Mouse (Mus musculus): ENCODE results near the gene Cenpp. TPM values are rescaled to one million over a fixed set of nuclear protein-coding genes. Genes with fewer than 3 reads are reported as not detected.

Cenpp gene
- total RNA-seq, 2 experiments from 2014 or later, result 8.8 to 9.8 TPM

DNA sequence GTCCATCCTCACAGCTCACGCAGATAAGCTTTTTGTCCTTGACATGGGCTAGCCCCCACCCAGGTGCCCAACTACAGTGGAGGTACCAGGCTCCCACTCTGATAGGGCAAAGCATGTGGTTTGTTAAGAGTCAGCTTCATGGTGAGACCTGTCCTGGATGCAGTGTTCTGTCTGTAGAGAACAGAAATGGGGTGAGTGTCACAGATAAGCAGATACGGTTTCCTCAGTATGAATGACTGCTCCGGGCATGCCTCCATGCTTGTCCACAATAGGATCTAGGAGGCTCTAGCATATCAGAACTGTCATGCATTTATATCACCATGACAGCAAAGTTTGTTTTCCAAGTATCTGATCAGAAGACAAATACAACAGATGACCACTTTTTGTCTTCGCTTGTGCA is 186.7 kb downstream of the Cenpp start:
- no peak for DNase-seq (ENCODE audit: low spot score in 2 of 2)

- DNase-seq (ENCODE audit: low spot score in 2 of 2), result no peak
These were observed 189.7 kb downstream of the Cenpp start for GRCm38 (mm10) chr13:49462921-49463320.

DNA sequence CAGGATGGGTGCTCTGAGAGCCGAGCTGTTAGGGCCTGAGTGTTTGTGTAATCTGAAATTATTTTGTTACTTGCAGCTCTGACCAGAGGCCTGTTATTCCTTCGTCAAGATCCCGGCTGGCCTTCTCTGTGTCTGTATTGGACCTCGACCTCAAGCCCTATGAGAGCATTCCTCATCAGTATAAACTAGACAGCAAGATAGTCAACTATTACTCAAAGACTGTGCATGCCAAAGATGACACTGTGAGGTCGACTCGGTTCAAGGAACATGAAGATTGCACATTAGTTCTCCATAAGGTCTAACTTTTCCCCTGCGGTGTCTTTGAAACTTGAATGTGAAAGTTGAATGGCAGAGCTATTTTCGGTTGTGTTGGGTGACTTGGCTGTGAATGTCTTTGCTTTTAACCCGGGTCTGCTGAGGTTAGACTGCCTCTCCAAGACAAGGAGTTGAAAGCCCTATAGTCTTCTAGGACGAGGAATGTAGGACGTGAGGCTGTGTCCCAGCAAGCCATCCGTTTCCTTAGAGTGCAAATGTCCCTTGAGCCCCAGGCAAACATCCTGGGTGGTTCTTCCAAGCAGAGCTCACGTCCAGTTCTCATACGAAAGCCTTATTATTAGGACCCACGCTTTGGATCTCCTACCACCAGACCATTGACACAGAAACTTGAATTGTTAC is 191.0 kb downstream of the Cenpp start:
- no peak for DNase-seq (ENCODE audit: low spot score in 2 of 2)

DNA sequence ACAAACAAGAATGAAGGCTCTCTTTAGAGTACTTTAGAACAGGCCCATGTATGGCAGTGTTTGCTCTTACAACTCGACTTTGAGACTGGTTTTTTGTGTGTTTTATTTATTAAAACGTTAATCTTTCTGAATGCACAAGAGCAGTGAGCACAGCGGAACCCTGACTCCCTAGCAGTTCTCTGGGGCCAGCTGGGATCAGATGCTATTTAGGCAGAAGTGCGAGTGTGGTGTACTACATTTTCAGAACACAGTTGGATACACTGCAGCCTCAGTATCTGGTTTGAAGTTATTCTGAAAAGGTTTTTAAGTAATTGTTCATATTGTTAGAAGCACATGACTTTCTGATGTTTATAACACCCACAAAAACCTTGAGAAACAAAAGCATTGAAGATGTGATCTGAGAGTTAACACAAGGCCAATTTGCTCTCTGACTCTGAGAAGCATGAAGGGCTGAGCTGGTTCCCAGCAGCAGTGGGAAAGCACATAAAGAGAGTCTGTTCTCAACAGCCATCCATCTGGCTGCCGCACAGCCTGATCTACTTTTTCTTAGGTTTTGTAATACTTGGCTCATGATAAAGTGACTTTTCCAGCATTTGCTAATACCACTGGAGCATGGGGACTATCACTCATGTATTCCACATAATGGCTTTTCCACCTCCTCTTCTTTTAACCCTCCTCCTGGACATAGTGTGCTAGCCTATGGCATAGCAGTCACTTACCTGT is 191.7 kb downstream of the Cenpp start:
- no peak for DNase-seq (ENCODE audit: low spot score in 2 of 2)

DNA sequence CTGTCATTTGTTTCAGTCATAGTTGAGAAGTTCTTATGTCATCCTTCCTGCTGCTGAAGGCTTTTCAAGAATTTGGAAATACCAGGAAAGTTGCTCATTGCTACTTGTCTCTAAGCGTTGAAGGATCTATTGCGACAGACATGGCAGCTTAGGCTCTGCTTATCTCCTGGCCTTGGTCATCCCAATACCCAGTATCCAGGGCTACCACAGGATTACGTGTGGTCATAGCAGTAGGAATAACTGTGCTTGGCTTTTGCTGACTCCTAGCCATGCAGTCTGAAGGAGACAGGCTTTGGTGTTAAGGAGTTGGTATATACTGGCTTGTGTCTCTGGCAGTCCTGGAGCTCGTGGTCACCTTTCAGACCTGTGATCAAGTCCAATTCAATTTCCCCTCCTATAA is 192.3 kb downstream of the Cenpp start:
- DNase-seq (ENCODE audit: low spot score in 2 of 2), result no peak

DNA sequence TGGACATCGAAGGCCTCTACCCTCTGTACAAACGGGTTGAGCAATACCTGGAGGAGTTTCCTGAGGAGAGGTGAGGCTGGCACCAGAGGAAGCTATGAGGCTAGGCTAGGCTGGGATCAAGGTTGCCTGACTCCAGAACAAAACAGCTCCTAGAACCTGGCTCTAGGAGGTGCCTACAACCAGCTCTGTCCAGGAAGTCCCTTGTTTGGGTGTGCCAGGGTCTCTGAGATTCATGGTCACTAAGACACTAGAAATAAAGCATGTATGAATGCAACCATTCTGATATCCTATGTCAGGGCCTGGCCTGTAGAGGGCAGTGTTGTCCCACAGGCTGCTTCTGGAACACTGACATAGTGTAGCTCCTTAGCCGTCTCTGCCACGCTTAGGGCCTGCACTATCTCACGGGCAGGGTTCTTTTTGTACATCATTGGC is 203.3 kb downstream of the Cenpp start:
- DNase-seq (ENCODE audit: low spot score in 2 of 2), result peak; percentile 54 to 65

DNA sequence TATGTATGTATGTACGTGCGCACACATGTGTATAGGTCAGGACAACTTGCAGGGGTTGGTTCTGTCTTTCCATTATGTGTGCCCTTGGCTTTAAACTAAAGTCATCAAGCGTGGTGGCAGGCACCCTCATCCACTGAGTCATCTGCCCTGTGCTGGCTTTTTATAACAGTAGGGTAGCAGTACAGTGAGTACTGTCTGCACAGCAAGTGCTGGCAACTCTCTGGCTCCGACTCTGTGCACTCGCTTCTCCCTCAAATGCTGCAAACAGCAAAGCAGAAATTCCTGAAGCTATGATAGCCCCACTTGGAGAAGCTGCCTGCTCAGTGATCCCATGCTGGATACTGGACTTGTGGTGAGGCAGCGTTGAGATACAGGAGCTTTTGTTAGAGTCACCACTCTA is 208.1 kb downstream of the Cenpp start:
- no peak for DNase-seq (ENCODE audit: low spot score in 2 of 2)

DNA sequence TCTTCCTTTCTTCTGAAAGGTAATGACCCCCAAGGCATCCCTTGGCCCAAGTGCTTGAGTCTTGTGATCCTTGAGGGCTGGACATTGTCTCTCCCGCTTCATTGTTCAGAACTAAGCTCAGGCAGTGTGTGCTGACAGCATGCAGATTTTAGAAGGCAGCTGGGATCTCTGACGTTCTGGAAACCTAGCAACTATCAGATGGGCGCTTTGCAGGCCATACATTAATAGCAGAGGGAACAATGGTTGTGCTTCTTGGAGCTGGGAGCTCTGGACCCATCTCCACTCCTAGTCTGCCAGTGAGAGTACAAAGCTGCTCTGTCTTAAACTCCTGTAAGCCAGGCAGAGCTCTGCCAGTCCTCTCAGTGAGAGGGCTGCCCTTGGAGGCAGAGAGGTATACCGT is 216.4 kb downstream of the Cenpp start:
- no peak for DNase-seq (ENCODE audit: low spot score in 2 of 2)

- DNase-seq (ENCODE audit: low spot score in 2 of 2), result no peak
These were observed 216.8 kb downstream of the Cenpp start for GRCm38 (mm10) chr13:49435745-49436144.

DNA sequence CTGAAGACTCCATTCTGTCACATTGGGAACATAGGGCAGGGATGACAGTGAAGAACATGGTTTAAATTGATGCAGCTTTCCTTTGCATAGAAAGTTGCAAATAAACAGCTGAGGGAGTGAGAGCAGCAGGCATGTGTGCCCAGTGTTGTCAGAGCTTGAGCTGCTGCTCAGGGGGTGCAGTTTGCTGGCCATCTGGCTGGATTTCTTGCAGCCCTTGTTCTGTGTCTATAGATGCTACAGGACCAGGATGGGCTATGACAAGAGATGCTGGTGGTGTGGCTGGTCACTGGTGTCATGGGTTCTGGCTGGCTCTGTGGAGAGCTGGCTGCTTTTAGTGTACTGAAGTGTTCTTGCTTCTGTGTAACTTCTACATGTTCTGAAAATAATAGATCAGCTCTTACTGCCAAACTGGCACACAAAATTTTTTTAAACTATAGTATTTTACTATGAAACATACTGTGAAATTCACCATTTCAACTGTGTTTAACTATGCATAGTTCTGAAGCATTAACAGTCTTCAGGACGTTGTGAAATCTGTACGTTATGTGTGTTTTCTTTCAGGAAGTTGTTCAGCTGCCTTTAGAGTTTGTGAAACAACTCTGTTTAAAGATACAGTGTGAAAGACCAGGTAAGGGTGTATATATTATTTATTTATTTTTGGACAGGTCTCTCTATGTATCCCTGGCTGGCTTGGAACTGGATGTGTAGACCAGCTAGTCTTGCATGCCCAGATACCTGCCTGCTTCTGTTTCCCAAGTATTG is 219.1 kb downstream of the Cenpp start:
- no peak for DNase-seq (ENCODE audit: low spot score in 2 of 2)

DNA sequence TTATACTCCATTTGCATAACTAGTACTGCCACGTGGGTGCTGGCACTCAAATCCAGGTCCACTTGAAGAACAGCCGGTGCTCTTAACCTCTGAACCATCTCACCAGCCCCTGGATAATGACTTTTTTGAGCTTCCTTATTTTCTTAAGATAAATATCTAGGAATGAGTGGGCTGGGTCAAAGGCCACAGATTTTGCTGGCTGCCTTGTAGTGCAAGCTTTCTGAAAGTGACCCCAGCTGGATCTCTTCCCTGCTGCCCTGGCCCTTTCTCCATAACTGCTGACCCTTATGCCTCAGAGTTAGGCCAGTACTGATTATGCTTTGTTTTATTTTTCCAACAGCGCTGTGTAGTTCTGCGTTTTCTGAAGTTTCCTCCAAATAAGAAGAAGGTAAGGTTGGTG is 222.1 kb downstream of the Cenpp start:
- no peak for DNase-seq (ENCODE audit: low spot score in 2 of 2)

- DNase-seq (ENCODE audit: low spot score in 2 of 2), result no peak
These were observed 224.4 kb downstream of the Cenpp start for GRCm38 (mm10) chr13:49428042-49428675.

DNA sequence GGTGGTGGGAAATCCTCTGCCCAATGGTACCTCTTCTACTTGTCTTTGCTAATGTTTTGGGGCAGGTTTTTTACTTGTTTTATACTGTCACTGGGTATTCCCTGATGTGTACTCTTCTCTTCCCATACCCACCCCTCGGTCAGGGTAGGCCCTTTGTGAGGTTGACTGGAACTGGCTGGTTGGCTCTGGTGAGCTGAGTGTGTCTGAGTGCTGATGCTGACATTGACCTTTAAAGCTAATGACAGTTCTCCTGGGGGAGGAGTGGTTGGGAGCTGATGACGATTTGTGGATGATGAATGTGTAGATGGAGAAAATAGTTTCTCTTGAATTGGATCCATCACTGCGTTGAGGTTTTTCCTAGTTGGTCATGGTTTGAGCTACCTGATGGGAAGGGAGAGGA is 225.8 kb downstream of the Cenpp start:
- DNase-seq (ENCODE audit: low spot score in 2 of 2), result no peak

DNA sequence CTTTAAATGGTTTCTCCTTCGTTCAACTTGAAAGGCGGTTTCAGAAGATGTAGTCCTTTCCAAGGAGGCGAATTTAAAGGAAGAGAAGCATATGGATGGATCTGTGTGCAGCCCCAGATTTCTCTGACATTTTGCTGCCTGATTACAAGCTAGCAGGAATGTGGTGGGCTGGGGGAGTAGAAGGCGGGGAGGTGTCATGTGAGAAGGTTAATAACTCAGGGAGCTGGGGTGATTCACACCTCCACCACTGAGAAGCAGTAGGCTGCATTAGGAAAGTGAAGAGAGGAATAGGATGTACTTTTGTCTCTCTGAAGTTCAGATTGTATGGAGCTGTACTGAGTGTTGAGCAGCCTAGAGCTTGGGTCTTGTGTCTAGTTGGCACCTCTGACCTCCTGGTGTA is 230.6 kb downstream of the Cenpp start:
- DNase-seq (ENCODE audit: low spot score in 2 of 2), result no peak

DNA sequence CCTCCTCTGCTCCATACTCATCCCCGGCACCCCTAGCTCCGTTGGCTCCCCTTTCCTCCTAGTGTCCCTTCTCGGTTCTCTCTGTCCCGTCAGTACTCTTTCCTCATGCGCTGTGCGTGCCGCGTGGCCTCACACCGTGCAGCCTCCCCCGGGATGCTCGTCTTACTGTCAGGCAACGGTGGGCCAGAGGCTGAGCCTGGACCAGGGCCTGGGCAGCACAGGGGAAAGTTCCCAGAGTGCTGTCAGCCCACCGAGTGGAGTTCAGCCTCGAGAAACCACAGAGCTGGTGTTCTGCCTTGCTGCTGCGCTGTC is 231.0 kb downstream of the Cenpp start:
- no peak for DNase-seq (ENCODE audit: low spot score in 2 of 2)

- DNase-seq (ENCODE audit: low spot score in 2 of 2), result peak; percentile 82 to 93
These were observed 231.6 kb downstream of the Cenpp start, which contains the start of gene Ippk for GRCm38 (mm10) chr13:49420754-49421605. TSS of gene Ippk (plus strand) at chr13:49421249.

Other genes with a start within 250 kb of the Cenpp start
- gene Ippk, start 231.5 kb downstream of the Cenpp start, total RNA-seq (2021), result 10 to 100 TPM; 17.9 to 18.3 TPM
- gene Tes3-ps, start 159.5 kb downstream of the Cenpp start, total RNA-seq (2021), result 1 to 10 TPM; 1.1 to 1.9 TPM
- 1 to 10 TPM; 6.1 to 6.3 TPM for gene Ecm2, start 148.0 kb downstream of the Cenpp start, total RNA-seq (2021)
- gene Aspn, start 108.3 kb downstream of the Cenpp start, total RNA-seq (2021), result 10 to 100 TPM; 28.6 to 39.0 TPM
- gene Omd, start 70.3 kb downstream of the Cenpp start, total RNA-seq (2021), result 1 to 10 TPM; 1.5 to 1.7 TPM
- 10 to 100 TPM; 54.9 to 57.2 TPM for gene Ogn, start 44.7 kb downstream of the Cenpp start, total RNA-seq (2021)
- 10 to 100 TPM; 16.4 to 18.6 TPM for gene Nol8, start 293 bp upstream of the Cenpp start, total RNA-seq (2021)
- gene Iars, start 29.3 kb upstream of the Cenpp start, total RNA-seq (2021), result 10 to 100 TPM; 65.1 to 82.4 TPM
- gene Gm30302, start 146.2 kb upstream of the Cenpp start, total RNA-seq (2021), result not detected

Measured in adrenal gland, postnatal 4 days (tissue).